Mouse (Mus musculus) embryonic facial prominence, embryonic 10.5 days (tissue): ENCODE measurements at regions not wholly inside any gene's neighbourhood (a gene's known extent, or its start where the extent isn't known, plus 50 kb on each side); places are given as distances from the start of the nearest gene placed in this dataset.

Source experiments
- DNase-seq: peaks from one replicate; pipeline ENCODE4 v3.0.0-alpha.2; 2017; ENCODE audit warnings: low spot score
- H3K27ac ChIP-seq: fragments of 300-500 bp; sonication (generic); replicated peaks from 2 replicates; pipeline ENCODE4 v1.5.1; 2016; ENCODE audit warnings: mild to moderate bottlenecking
- H3K27me3 ChIP-seq: fragments of 300-500 bp; sonication (generic); replicated peaks from 2 replicates; pipeline ENCODE4 v1.6.1; 2016; ENCODE audit warnings: low read depth, mild to moderate bottlenecking; ENCODE audit not compliant: poor library complexity, severe bottlenecking
- H3K36me3 ChIP-seq: fragments of 300-500 bp; sonication (generic); replicated peaks from 2 replicates; pipeline ENCODE4 v1.6.1; 2016; ENCODE audit warnings: mild to moderate bottlenecking, moderate library complexity
- H3K4me1 ChIP-seq: fragments of 300-500 bp; sonication (generic); 2 replicates; pipeline ENCODE4 v1.6.1; 2016
- H3K4me3 ChIP-seq: fragments of 300-500 bp; sonication (generic); 2 replicates; pipeline ENCODE4 v1.5.1; 2016; ENCODE audit warnings: mild to moderate bottlenecking, moderate library complexity
- H3K9me3 ChIP-seq: fragments of 300-500 bp; sonication (generic); 2 replicates; pipeline ENCODE4 v1.6.1; 2016; ENCODE audit warnings: mild to moderate bottlenecking

DNA sequence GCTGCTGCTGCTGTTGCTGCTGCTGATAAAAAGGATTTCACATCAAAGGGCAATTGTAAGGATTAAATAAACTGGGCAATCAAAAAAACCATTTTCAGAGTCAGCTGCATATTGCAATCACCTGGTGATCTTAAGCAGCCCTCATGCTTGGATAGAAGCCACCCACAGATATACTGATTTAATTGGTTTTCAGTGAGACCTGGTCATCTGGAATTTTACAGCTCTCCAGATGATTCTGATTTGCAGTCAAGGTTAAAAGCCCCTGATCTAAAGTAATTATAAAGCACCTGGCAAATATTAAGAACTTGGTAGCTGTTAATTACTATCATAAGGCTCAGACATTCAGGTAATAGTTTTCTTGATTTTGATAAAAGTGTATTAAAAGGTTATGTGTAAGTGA is 50.8 kb upstream of the Agtr2 start:
- no peak for DNase-seq
- H3K27me3 ChIP-seq = no peaks in the 10 kb centered on the region
- H3K27ac ChIP-seq = no peak overlapping the region
- no peak overlapping the region for H3K4me3 ChIP-seq
- H3K4me1 ChIP-seq = no peaks in the 10 kb centered on the region
- H3K9me3 ChIP-seq = no peaks in the 10 kb centered on the region
- no peaks in the 10 kb centered on the region for H3K36me3 ChIP-seq
